In genomic region chr5:139613601-139614000, GRCm38 (mm10) we compare ENCODE assay signal across 15 mouse cellular contexts.
A peak's percentile ranks its signal among the peaks of the same experiment; 100 is the strongest.
DNase-seq lines count a peak whose midpoint lies in the region; ATAC-seq and TF ChIP-seq lines count a peak whose summit lies in the region.
"Had no signal": no experiment of that assay in that cellular context is flagged by ENCODE, and none has a peak within 500 bp of the region (broad histone marks: within the 10 kb centered on the region; RNA-seq: fewer than 3 reads in every experiment).

No protein-coding gene starts in this region.

- H3K9ac ChIP-seq in midbrain, embryonic 11.5 days (ENCODE audit: low read length), result no peak overlapping the region
- H3K9ac ChIP-seq: liver, embryonic 12.5 days; lung, embryonic 14.5 days had no signal

- no peak overlapping the region for H3K4me3 ChIP-seq in midbrain, embryonic 10.5 days
- H3K4me3 ChIP-seq in midbrain, embryonic 11.5 days (ENCODE audit: low read depth, low read length), result no peak overlapping the region
- H3K4me3 ChIP-seq in cerebellum, adult 2 months (replicated peaks; ENCODE audit: insufficient read depth, low read depth, low read length), result no peak overlapping the region
- no peak overlapping the region for H3K4me3 ChIP-seq in embryonic facial prominence, embryonic 10.5 days
- H3K4me3 ChIP-seq: limb, embryonic 10.5 days; liver, embryonic 12.5 days had no signal

- TF ChIP-seq POLR2A in cerebellum, adult 2 months (IDR thresholded peaks at IDR 0.05; ENCODE audit: borderline replicate concordance, insufficient read depth, low read length), result no peak

- no peak for TF ChIP-seq CTCF in cerebellum, adult 2 months (IDR thresholded peaks at IDR 0.05; ENCODE audit: borderline replicate concordance, insufficient read depth, low read depth, low read length)

- no peak for DNase-seq in midbrain, embryonic 10.5 days (ENCODE audit: low spot score)
- no peak for DNase-seq in midbrain, embryonic 11.5 days (ENCODE audit: low spot score, missing footprints)
- DNase-seq in cerebellum, adult 2 months, result peak; percentile 80 to 86
- DNase-seq in embryonic facial prominence, embryonic 10.5 days (ENCODE audit: low spot score), result no peak
- no peak for DNase-seq in layer of hippocampus, adult 9-10 months (ENCODE audit: low spot score)
- no peak for DNase-seq in thymus, postnatal 10 days (ENCODE audit: low spot score in 2 of 2)
- DNase-seq: adrenal gland, postnatal 36 days; gastrocnemius, postnatal 25 days; lung, embryonic 14.5 days; thymus, postnatal 36 days had no signal

- no peak overlapping the region for H3K4me2 ChIP-seq in midbrain, embryonic 11.5 days
- H3K4me2 ChIP-seq: liver, embryonic 12.5 days; lung, embryonic 14.5 days had no signal

- ATAC-seq in midbrain, embryonic 11.5 days (ENCODE audit: low FRiP score), result no peak
- 0 out of 2 replicates have a peak, but pooled peaks have one; percentile 26 for ATAC-seq in cerebellum, adult (ENCODE audit: insufficient number of reproducible peaks, low FRiP score, low TSS enrichment)
- ATAC-seq: forebrain, embryonic 16.5 days; liver, embryonic 12.5 days had no signal

- no peaks in the 10 kb centered on the region for H3K9me3 ChIP-seq in midbrain, embryonic 10.5 days (replicated peaks)
- H3K9me3 ChIP-seq in midbrain, embryonic 11.5 days (ENCODE audit: control insufficient read depth, low read length), result no peaks in the 10 kb centered on the region
- H3K9me3 ChIP-seq in embryonic facial prominence, embryonic 10.5 days, result no peaks in the 10 kb centered on the region
- H3K9me3 ChIP-seq: limb, embryonic 10.5 days; liver, embryonic 12.5 days had no signal

- WGBS in midbrain, embryonic 10.5 days, result 70% methylated on average over 5 of the region's 5 CpGs
- 72% methylated on average over 5 of the region's 5 CpGs for WGBS in midbrain, embryonic 11.5 days
- WGBS in cerebellum, adult 2 months, result 5% methylated on average over 5 of the region's 5 CpGs
- 78% methylated on average over 5 of the region's 5 CpGs for WGBS in embryonic facial prominence, embryonic 10.5 days

- peaks cover 44% of the 10 kb centered on the region for H3K27me3 ChIP-seq in midbrain, embryonic 10.5 days (ENCODE audit: low read depth, poor library complexity, severe bottlenecking)
- no peaks in the 10 kb centered on the region for H3K27me3 ChIP-seq in midbrain, embryonic 11.5 days (ENCODE audit: control insufficient read depth, insufficient read depth, low read length)
- no peaks in the 10 kb centered on the region for H3K27me3 ChIP-seq in cerebellum, adult 2 months (ENCODE audit: control insufficient read depth, insufficient read depth, low read length)
- peaks cover 83% of the 10 kb centered on the region for H3K27me3 ChIP-seq in embryonic facial prominence, embryonic 10.5 days (replicated peaks; ENCODE audit: low read depth, poor library complexity, severe bottlenecking)

- 0 out of 2 replicates have a peak overlapping the region, but pooled peaks have one; percentile 52 for H3K27ac ChIP-seq in midbrain, embryonic 10.5 days (replicated peaks)
- H3K27ac ChIP-seq in midbrain, embryonic 11.5 days (ENCODE audit: low read depth, low read length), result no peak overlapping the region
- peak overlapping the region; percentile 35 for H3K27ac ChIP-seq in cerebellum, adult 2 months (ENCODE audit: insufficient read depth, low read length)
- peak overlapping the region; percentile 30 for H3K27ac ChIP-seq in embryonic facial prominence, embryonic 10.5 days (replicated peaks)
- H3K27ac ChIP-seq: limb, embryonic 10.5 days; liver, embryonic 12.5 days; macrophage had no signal

- peaks cover 33% of the 10 kb centered on the region for H3K4me1 ChIP-seq in midbrain, embryonic 10.5 days
- H3K4me1 ChIP-seq in midbrain, embryonic 11.5 days (ENCODE audit: control insufficient read depth, insufficient read depth, low read length), result peaks cover 13% of the 10 kb centered on the region
- H3K4me1 ChIP-seq in cerebellum, adult 2 months (ENCODE audit: control insufficient read depth, insufficient read depth, low read length), result peaks cover 49% of the 10 kb centered on the region
- peaks cover 22% of the 10 kb centered on the region for H3K4me1 ChIP-seq in embryonic facial prominence, embryonic 10.5 days
- H3K4me1 ChIP-seq: liver, embryonic 12.5 days had no signal

- H3K36me3 ChIP-seq in midbrain, embryonic 10.5 days, result no peaks in the 10 kb centered on the region
- H3K36me3 ChIP-seq in midbrain, embryonic 11.5 days (ENCODE audit: control insufficient read depth, insufficient read depth, low read length), result no peaks in the 10 kb centered on the region
- H3K36me3 ChIP-seq in embryonic facial prominence, embryonic 10.5 days (replicated peaks), result no peaks in the 10 kb centered on the region
- H3K36me3 ChIP-seq: limb, embryonic 10.5 days; liver, embryonic 12.5 days had no signal

Comparison
In these comparisons a context has a peak if more than half of its experiments do, and no peak if none do; other contexts are left out.
1. DNase-seq: peak in cerebellum, adult 2 months (2 of 2); none in midbrain, embryonic 10.5 days (single experiment), midbrain, embryonic 11.5 days (single experiment), embryonic facial prominence, embryonic 10.5 days (single experiment), layer of hippocampus, adult 9-10 months (single experiment) and thymus, postnatal 10 days (0 of 2).